Mouse (Mus musculus): Measurements from ENCODE around the gene Etfbkmt. TPM values are rescaled to one million over a fixed set of nuclear protein-coding genes. Genes with fewer than 3 reads are reported as not detected.
"Not testable (repeated sequence)": the region's sequence is repeated elsewhere in the genome, so short reads cannot be mapped to it uniquely, and the experiment has no call there.

The Etfbkmt gene
- polyA plus RNA-seq, 1 experiment from 2014 or later, result 24.3 TPM

DNA sequence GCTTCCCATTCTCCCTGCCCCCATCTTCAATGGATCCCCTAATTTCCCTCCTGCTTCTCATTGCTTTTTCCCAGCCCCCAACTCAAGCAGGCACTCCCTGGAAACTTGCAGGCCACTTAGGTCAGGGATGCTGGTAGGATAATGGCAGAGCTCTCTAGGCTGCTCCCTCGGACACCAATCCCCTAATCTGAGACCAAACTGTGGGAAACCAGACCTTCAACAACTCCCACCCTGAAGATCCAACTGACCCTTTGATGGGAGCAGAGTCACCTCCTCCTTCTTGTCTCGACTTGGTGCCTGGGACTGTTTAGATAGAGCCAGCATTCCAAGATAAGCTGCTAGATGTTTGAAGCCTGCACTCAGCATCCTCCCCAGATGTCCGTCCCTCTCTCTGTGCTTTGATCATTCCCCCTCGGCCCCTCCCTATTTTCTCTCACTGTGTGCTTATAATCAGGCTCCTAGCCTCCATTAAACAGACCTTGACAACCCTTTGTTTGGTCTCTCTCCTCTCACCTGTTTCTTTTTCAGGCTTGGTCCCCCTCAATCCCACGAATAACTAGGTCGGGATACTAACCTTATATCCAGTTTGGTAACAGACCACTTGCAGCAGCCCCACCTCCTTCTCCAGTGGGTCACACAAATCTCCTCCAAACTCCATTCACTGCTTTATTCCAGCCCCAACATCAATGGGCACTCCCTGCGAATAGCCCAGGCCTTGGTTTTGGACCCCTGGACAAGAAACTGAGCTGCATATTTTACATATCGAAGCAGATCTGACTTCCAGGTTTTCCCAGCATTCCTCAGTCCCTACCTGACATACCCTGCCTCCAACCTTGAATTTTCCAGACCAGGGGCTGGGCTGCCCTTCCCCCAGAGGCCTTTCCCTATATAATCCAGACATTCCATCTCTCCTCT is 14.7 kb downstream of the Etfbkmt start:
- WGBS, result 9% methylated on average over 8 of the region's 8 CpGs
- Histone ChIP-seq H3K4me1 (ENCODE audit: insufficient read depth, low read depth, low read length) (no peaks in the 10 kb centered on the region), H3K9me3 (ENCODE audit: low read length) (no peaks in the 10 kb centered on the region), H3K4me3 (ENCODE audit: low read depth, low read length) (no peak overlapping the region), H3K4me2 (replicated peaks; ENCODE audit: low read depth, low read length) (no peak overlapping the region), H3K27ac (ENCODE audit: low read length) (peak overlapping the region; percentile 32; the same call in 1 of the 2 replicates), H3K27me3 (replicated peaks; ENCODE audit: insufficient read depth, low read length) (no peaks in the 10 kb centered on the region), H3K36me3 (ENCODE audit: insufficient read depth, low read length) (0 out of 2 replicates have a peak, but pooled peaks cover 9% of the 10 kb centered on the region), H3K9ac (replicated peaks; ENCODE audit: low read depth) (no peak overlapping the region)
- ATAC-seq, result peak; percentile 58
- TF ChIP-seq EP300 (IDR thresholded peaks at IDR 0.05), result no peak
- no peak for TF ChIP-seq CTCF (IDR thresholded peaks at IDR 0.05)
- no peak for DNase-seq (ENCODE audit: low spot score)

DNA sequence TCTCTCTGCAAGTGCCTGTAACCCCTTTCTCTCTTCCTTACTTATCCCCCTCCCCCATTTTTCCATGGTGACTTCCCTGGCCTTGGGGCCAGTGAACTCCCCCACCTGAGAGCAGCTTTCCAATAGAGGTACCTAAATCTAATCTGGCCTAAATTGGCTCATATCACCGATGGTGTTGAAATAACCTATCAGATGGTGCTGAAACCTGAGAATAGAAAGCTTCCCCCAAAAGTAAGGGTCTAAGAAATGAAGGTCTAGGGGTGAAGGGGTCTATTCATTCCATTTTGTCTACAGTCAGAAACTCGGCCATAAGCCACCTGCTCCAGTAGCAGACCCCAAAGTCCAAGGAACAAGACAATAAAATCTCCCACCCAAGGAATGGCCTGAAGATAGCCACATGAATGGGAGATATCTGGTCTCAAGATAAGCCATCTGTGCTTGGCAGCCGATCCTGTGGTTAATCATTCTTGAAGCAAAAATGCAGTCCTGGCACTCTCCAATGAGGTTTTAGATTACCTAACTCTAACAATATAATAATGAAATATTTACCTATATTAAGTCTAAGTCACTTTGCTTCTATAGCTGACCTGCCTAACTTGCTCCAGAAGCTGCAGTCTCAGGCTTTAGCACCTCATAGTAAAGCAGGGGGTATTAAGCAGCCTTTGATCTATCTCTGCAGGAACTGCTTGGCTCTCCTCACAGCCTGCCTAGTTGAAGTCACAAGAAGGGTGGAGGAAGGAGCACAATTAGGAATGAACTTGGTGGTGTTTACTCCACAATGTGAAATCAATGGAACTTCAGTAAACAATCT is 15.6 kb downstream of the Etfbkmt start:
- no peaks in the 10 kb centered on the region for H3K4me1 ChIP-seq (ENCODE audit: insufficient read depth, low read depth, low read length)
- no peak overlapping the region for H3K4me3 ChIP-seq (ENCODE audit: low read depth, low read length)
- no peak for TF ChIP-seq EP300 (IDR thresholded peaks at IDR 0.05)
- no peak overlapping the region for H3K27ac ChIP-seq (ENCODE audit: low read length)
- DNase-seq (ENCODE audit: low spot score) (no peak), ATAC-seq (no peak)
- 0 out of 2 replicates have a peak, but pooled peaks cover 9% of the 10 kb centered on the region for H3K36me3 ChIP-seq (ENCODE audit: insufficient read depth, low read length)
- 21% methylated on average over 3 of the region's 3 CpGs for WGBS
- H3K27me3 ChIP-seq (replicated peaks; ENCODE audit: insufficient read depth, low read length), result no peaks in the 10 kb centered on the region
- no peaks in the 10 kb centered on the region for H3K9me3 ChIP-seq (ENCODE audit: low read length)
- H3K9ac ChIP-seq (replicated peaks; ENCODE audit: low read depth), result no peak overlapping the region
- no peak overlapping the region for H3K4me2 ChIP-seq (replicated peaks; ENCODE audit: low read depth, low read length)

DNA sequence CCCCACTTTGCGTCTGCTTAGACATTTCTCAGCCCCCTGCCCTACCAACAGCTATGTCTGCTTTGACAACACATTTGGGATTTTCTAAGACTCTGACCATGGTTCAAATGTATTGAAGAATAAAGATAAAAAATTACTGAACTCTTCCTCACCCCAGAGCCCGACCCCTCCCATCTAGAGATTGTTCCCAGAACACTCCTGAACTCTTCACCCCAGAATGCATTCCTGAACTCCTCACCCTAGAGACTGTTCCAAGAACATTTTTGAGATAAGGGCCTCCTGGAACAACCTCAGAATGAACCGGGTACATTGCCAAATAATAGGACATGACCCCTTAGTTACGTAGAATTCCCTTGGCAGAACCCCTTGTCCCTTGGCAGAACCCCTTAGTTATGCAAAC is 27.4 kb downstream of the Etfbkmt start:
- not testable (repeated sequence) for ATAC-seq
- 41% methylated on average over 3 of the region's 4 CpGs for WGBS

DNA sequence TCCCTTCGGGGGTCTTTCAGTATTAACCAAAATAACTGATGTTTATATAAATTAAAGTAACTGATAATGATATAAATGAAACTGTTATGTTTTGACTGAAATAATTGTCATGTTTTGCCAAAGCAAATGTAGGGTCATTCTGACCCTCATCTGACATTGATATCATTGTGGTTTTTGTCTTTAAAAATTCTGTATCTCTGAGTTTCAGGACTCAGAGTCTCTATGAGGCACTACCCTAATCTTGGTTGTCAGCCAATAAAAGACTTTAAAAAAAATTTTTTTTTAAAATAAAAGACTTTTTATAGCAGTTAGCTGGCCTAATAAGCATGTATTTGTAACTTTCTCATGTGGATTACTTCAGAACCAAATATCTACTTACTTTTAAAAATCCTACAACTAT is 28.0 kb downstream of the Etfbkmt start:
- Histone ChIP-seq H3K27ac (ENCODE audit: low read length) (no peak overlapping the region), H3K36me3 (ENCODE audit: insufficient read depth, low read length) (0 out of 2 replicates have a peak, but pooled peaks cover 9% of the 10 kb centered on the region), H3K4me3 (ENCODE audit: low read depth, low read length) (no peak overlapping the region), H3K9me3 (ENCODE audit: low read length) (no peaks in the 10 kb centered on the region), H3K4me1 (ENCODE audit: insufficient read depth, low read depth, low read length) (no peaks in the 10 kb centered on the region), H3K9ac (replicated peaks; ENCODE audit: low read depth) (no peak overlapping the region), H3K4me2 (replicated peaks; ENCODE audit: low read depth, low read length) (no peak overlapping the region), H3K27me3 (replicated peaks; ENCODE audit: insufficient read depth, low read length) (no peaks in the 10 kb centered on the region)
- 89% methylated on average over 1 of the region's 1 CpGs for WGBS
- TF ChIP-seq CTCF (IDR thresholded peaks at IDR 0.05), result no peak
- TF ChIP-seq EP300 (IDR thresholded peaks at IDR 0.05), result no peak
- ATAC-seq, result no peak
- no peak for DNase-seq (ENCODE audit: low spot score)

More for the DNA sequence above, 27.4 kb downstream of the Etfbkmt start:
- H3K36me3 ChIP-seq (ENCODE audit: insufficient read depth, low read length); H3K27me3 ChIP-seq (replicated peaks; ENCODE audit: insufficient read depth, low read length); DNase-seq (ENCODE audit: low spot score); H3K4me3 ChIP-seq (ENCODE audit: low read depth, low read length); H3K4me2 ChIP-seq (replicated peaks; ENCODE audit: low read depth, low read length); H3K27ac ChIP-seq (ENCODE audit: low read length); H3K9me3 ChIP-seq (ENCODE audit: low read length); H3K4me1 ChIP-seq (ENCODE audit: insufficient read depth, low read depth, low read length); H3K9ac ChIP-seq (replicated peaks; ENCODE audit: low read depth): not testable (repeated sequence)
- TF ChIP-seq EP300 (IDR thresholded peaks at IDR 0.05), result peak; percentile 57

DNA sequence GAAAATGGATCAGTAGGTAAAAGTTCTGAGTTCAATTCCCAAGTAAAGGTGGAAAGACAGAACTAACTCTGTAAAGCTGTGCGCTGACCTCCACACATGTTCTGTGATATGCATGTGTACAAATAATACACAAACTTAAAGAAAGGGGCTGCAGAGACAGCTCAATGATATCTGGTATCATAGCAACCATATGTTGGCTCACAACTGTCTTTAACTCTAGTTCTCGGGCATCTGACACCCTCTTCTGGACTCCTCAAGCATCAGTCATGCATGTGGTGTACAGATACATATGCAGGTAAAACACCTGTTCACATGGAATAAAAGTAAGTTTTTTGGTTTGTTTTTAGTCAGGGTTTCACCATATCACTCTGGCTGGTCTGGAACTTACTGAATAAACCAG is 28.8 kb downstream of the Etfbkmt start:
- Histone ChIP-seq H3K4me3 (ENCODE audit: low read depth, low read length) (no peak overlapping the region), H3K9ac (replicated peaks; ENCODE audit: low read depth) (no peak overlapping the region), H3K9me3 (ENCODE audit: low read length) (no peaks in the 10 kb centered on the region), H3K4me1 (ENCODE audit: insufficient read depth, low read depth, low read length) (no peaks in the 10 kb centered on the region), H3K36me3 (ENCODE audit: insufficient read depth, low read length) (0 out of 2 replicates have a peak, but pooled peaks cover 9% of the 10 kb centered on the region), H3K27ac (ENCODE audit: low read length) (no peak overlapping the region), H3K27me3 (replicated peaks; ENCODE audit: insufficient read depth, low read length) (no peaks in the 10 kb centered on the region), H3K4me2 (replicated peaks; ENCODE audit: low read depth, low read length) (no peak overlapping the region)
- no peak for ATAC-seq
- WGBS, result 97% methylated on average over 2 of the region's 2 CpGs
- no peak for DNase-seq (ENCODE audit: low spot score)
- TF ChIP-seq EP300 (IDR thresholded peaks at IDR 0.05) (no peak), CTCF (IDR thresholded peaks at IDR 0.05) (no peak)

DNA sequence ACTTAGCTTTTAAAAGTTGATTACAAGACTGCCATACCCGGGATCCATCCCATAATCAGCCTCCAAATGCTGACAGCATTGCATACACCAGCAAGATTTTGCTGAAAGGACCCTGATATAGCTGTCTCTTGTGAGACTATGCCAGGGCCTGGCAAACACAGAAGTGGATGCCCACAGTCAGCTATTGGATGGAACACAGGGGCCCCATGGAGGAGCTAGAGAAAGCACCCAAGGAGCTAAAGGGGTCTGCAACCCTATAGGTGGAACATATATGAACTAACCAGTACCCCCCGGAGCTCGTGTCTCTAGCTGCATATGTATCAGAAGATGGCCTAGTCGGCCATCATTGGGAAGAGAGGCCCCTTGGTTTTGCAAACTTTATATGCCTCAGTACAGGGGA is 30.3 kb downstream of the Etfbkmt start:
- H3K4me1 ChIP-seq (ENCODE audit: insufficient read depth, low read depth, low read length), result not testable (repeated sequence)
- WGBS, result 88% methylated on average over 4 of the region's 4 CpGs

More for the DNA sequence above, 30.3 kb downstream of the Etfbkmt start:
- not testable (repeated sequence) for H3K27ac ChIP-seq (ENCODE audit: low read length); ATAC-seq; H3K4me2 ChIP-seq (replicated peaks; ENCODE audit: low read depth, low read length); H3K27me3 ChIP-seq (replicated peaks; ENCODE audit: insufficient read depth, low read length); DNase-seq (ENCODE audit: low spot score); H3K4me3 ChIP-seq (ENCODE audit: low read depth, low read length); H3K9ac ChIP-seq (replicated peaks; ENCODE audit: low read depth); H3K36me3 ChIP-seq (ENCODE audit: insufficient read depth, low read length); H3K9me3 ChIP-seq (ENCODE audit: low read length)
